Mouse (Mus musculus) adrenal gland, postnatal 36 days (tissue): Measurements from ENCODE around the gene Axl. TPM values are rescaled to one million over a fixed set of nuclear protein-coding genes. Genes with fewer than 3 reads are reported as not detected.

Source experiments
- DNase-seq, 2 experiments: peaks; one replicate each; pipeline ENCODE4 v3.0.0; 2021; ENCODE audit warnings: mixed read lengths in 1 of 2
- long read RNA-seq, 2 experiments: library from polyadenylated mRNA; stranded (forward); transcript quantifications; one replicate each; pipeline ENCODE4 v2.0.0; 2021; ENCODE audit warnings: borderline sequencing depth in 2 of 2
- total RNA-seq, 2 experiments: library from RNA; stranded (reverse); gene quantifications; 2 replicates each; pipeline ENCODE4 v1.2.3; 2021

Axl gene
- total RNA-seq: 10 to 100 TPM; 50.7 to 63.4 TPM
- long read RNA-seq, experiment 1, full-length matches to known transcripts: 7 of 13 reads
- long read RNA-seq, experiment 1, partial matches to known transcripts: 4 of 13 reads
- long read RNA-seq, experiment 1, other reads (novel, unspliced or antisense): 2 of 13 reads
- long read RNA-seq, experiment 2, full-length matches to known transcripts: 9 of 12 reads
- long read RNA-seq, experiment 2, partial matches to known transcripts: 0 of 12 reads
- long read RNA-seq, experiment 2, other reads (novel, unspliced or antisense): 3 of 12 reads

- DNase-seq: peak; percentile 49 to 68
Observed at GRCm38 (mm10) chr7:25788220-25789128, at the start of gene Axl. Gene Axl, minus strand, starts transcription at chr7:25788705.

GRCm38 (mm10) chr7:25835188-25835891 is 46.8 kb upstream of the Axl start:
- DNase-seq: peak in 1 of 2 experiments; percentile 18

- DNase-seq: no peak
Observed at GRCm38 (mm10) chr7:25831557-25832530, 43.3 kb upstream of the Axl start.

- DNase-seq: no peak
Observed at GRCm38 (mm10) chr7:25830251-25830650, 41.7 kb upstream of the Axl start.

- DNase-seq: peak; percentile 46 to 70
Observed at GRCm38 (mm10) chr7:25827199-25827598, 38.7 kb upstream of the Axl start.

GRCm38 (mm10) chr7:25826029-25826428 is 37.5 kb upstream of the Axl start:
- no peak for DNase-seq

GRCm38 (mm10) chr7:25825043-25825442 is 36.5 kb upstream of the Axl start:
- DNase-seq: no peak

GRCm38 (mm10) chr7:25816241-25816919 is 27.9 kb upstream of the Axl start, which contains the start of gene Cyp2s1:
Gene Cyp2s1, minus strand, starts transcription at chr7:25816913.
- DNase-seq: peak in 1 of 2 experiments; percentile 14

GRCm38 (mm10) chr7:25815571-25815970 is 27.1 kb upstream of the Axl start:
- no peak for DNase-seq

GRCm38 (mm10) chr7:25814711-25815110 is 26.2 kb upstream of the Axl start:
- DNase-seq: no peak

GRCm38 (mm10) chr7:25812195-25812594 is 23.7 kb upstream of the Axl start:
- no peak for DNase-seq

- no peak for DNase-seq
Observed at GRCm38 (mm10) chr7:25811716-25812115, 23.2 kb upstream of the Axl start.

GRCm38 (mm10) chr7:25805631-25806343 is 17.3 kb upstream of the Axl start:
- peak; percentile 65 to 80 for DNase-seq

GRCm38 (mm10) chr7:25804792-25805191 is 16.3 kb upstream of the Axl start:
- no peak for DNase-seq

GRCm38 (mm10) chr7:25803460-25803859 is 15.0 kb upstream of the Axl start:
- DNase-seq: no peak

- DNase-seq: peak; percentile 51 to 54
Observed at GRCm38 (mm10) chr7:25802241-25803125, 14.0 kb upstream of the Axl start.

GRCm38 (mm10) chr7:25801031-25801430 is 12.5 kb upstream of the Axl start:
- no peak for DNase-seq

- no peak for DNase-seq
Observed at GRCm38 (mm10) chr7:25799369-25799768, 10.9 kb upstream of the Axl start.

- no peak for DNase-seq
Observed at GRCm38 (mm10) chr7:25798540-25798939, 10.0 kb upstream of the Axl start.
